Mouse (Mus musculus): ENCODE data around the gene Edem3. TPM values are rescaled to one million over a fixed set of nuclear protein-coding genes. Genes with fewer than 3 reads are reported as not detected.

Gene Edem3
- polyA plus RNA-seq (2015; fragmentation: Nextera tagmentation; extraction: Ambion mirVana): 10.1 and 11.2 TPM in 2 replicates

- TF ChIP-seq EP300 (IDR thresholded peaks at IDR 0.05) (no peak), CTCF (IDR thresholded peaks at IDR 0.05) (no peak)
- peak; percentile 99 for ATAC-seq
- WGBS: 0% methylated on average over 43 of the region's 64 CpGs
Measured at GRCm38 (mm10) chr1:151754881-151755659, at the start of gene Edem3. TSS of gene Edem3 (plus strand) at chr1:151755371.

GRCm38 (mm10) chr1:151705723-151706396, 49.3 kb upstream of the Edem3 start:
- peaks cover 4% of the 10 kb centered on the region for H3K4me1 ChIP-seq (ENCODE audit: insufficient read depth, low read depth, low read length)
- ATAC-seq: peak; percentile 80
- WGBS: 20% methylated on average over 11 of the region's 11 CpGs
- DNase-seq (ENCODE audit: low spot score): peak; percentile 88
- H3K9me3 ChIP-seq (ENCODE audit: low read length): no peaks in the 10 kb centered on the region
- TF ChIP-seq EP300 (IDR thresholded peaks at IDR 0.05) (no peak), CTCF (IDR thresholded peaks at IDR 0.05) (peak; percentile 99)
- no peak overlapping the region for H3K4me2 ChIP-seq (replicated peaks; ENCODE audit: low read depth, low read length)
- no peaks in the 10 kb centered on the region for H3K36me3 ChIP-seq (ENCODE audit: insufficient read depth, low read length)
- no peaks in the 10 kb centered on the region for H3K27me3 ChIP-seq (replicated peaks; ENCODE audit: insufficient read depth, low read length)
- no peak overlapping the region for H3K4me3 ChIP-seq (ENCODE audit: low read depth, low read length)
- no peak overlapping the region for H3K27ac ChIP-seq (ENCODE audit: low read length)
- no peak overlapping the region for H3K9ac ChIP-seq (replicated peaks; ENCODE audit: low read depth)

More at GRCm38 (mm10) chr1:151754881-151755659, at the start of gene Edem3:
- H3K9ac ChIP-seq (replicated peaks; ENCODE audit: low read depth): peak within 1 kb of the TSS; percentile 79
- peak within 1 kb of the TSS; percentile 87 for H3K4me2 ChIP-seq (replicated peaks; ENCODE audit: low read depth, low read length)
- H3K27ac ChIP-seq (ENCODE audit: low read length): peak within 1 kb of the TSS; percentile 74
- H3K36me3 ChIP-seq (ENCODE audit: insufficient read depth, low read length): no peaks in the 10 kb centered on the region
- peak; percentile 100 for DNase-seq (ENCODE audit: low spot score)
- H3K27me3 ChIP-seq (replicated peaks; ENCODE audit: insufficient read depth, low read length): no peaks in the 10 kb centered on the region
- no peaks in the 10 kb centered on the region for H3K9me3 ChIP-seq (ENCODE audit: low read length)
- H3K4me1 ChIP-seq (ENCODE audit: insufficient read depth, low read depth, low read length): peaks cover 2% of the 10 kb centered on the region
- H3K4me3 ChIP-seq (ENCODE audit: low read depth, low read length): peak within 1 kb of the TSS; percentile 92

- WGBS: 74% methylated on average over 3 of the region's 3 CpGs
- Histone ChIP-seq H3K4me3 (ENCODE audit: low read depth, low read length) (no peak overlapping the region), H3K27me3 (replicated peaks; ENCODE audit: insufficient read depth, low read length) (no peaks in the 10 kb centered on the region), H3K4me2 (replicated peaks; ENCODE audit: low read depth, low read length) (no peak overlapping the region), H3K27ac (ENCODE audit: low read length) (no peak overlapping the region), H3K9me3 (ENCODE audit: low read length) (no peaks in the 10 kb centered on the region), H3K9ac (replicated peaks; ENCODE audit: low read depth) (no peak overlapping the region), H3K36me3 (ENCODE audit: insufficient read depth, low read length) (no peaks in the 10 kb centered on the region), H3K4me1 (ENCODE audit: insufficient read depth, low read depth, low read length) (peaks cover 4% of the 10 kb centered on the region)
- DNase-seq (ENCODE audit: low spot score) (no peak), ATAC-seq (no peak)
- no peak for TF ChIP-seq CTCF (IDR thresholded peaks at IDR 0.05)
- no peak for TF ChIP-seq EP300 (IDR thresholded peaks at IDR 0.05)
Measured at GRCm38 (mm10) chr1:151706397-151706752, 48.8 kb upstream of the Edem3 start.

GRCm38 (mm10) chr1:151708966-151709733, 46.0 kb upstream of the Edem3 start:
- DNase-seq (ENCODE audit: low spot score) (peak; percentile 55), ATAC-seq (peak; percentile 64)
- H3K9ac ChIP-seq (replicated peaks; ENCODE audit: low read depth): no peak overlapping the region
- TF ChIP-seq EP300 (IDR thresholded peaks at IDR 0.05) (no peak), CTCF (IDR thresholded peaks at IDR 0.05) (no peak)
- H3K27ac ChIP-seq (ENCODE audit: low read length): no peak overlapping the region
- H3K9me3 ChIP-seq (ENCODE audit: low read length): no peaks in the 10 kb centered on the region
- no peak overlapping the region for H3K4me2 ChIP-seq (replicated peaks; ENCODE audit: low read depth, low read length)
- WGBS: 7% methylated on average over 13 of the region's 13 CpGs
- H3K27me3 ChIP-seq (replicated peaks; ENCODE audit: insufficient read depth, low read length): no peaks in the 10 kb centered on the region
- no peaks in the 10 kb centered on the region for H3K36me3 ChIP-seq (ENCODE audit: insufficient read depth, low read length)
- H3K4me1 ChIP-seq (ENCODE audit: insufficient read depth, low read depth, low read length): peaks cover 4% of the 10 kb centered on the region
- no peak overlapping the region for H3K4me3 ChIP-seq (ENCODE audit: low read depth, low read length)

GRCm38 (mm10) chr1:151709734-151710022, 45.5 kb upstream of the Edem3 start:
- Histone ChIP-seq H3K9ac (replicated peaks; ENCODE audit: low read depth) (no peak overlapping the region), H3K4me3 (ENCODE audit: low read depth, low read length) (no peak overlapping the region), H3K9me3 (ENCODE audit: low read length) (no peaks in the 10 kb centered on the region), H3K36me3 (ENCODE audit: insufficient read depth, low read length) (no peaks in the 10 kb centered on the region), H3K27me3 (replicated peaks; ENCODE audit: insufficient read depth, low read length) (no peaks in the 10 kb centered on the region), H3K4me1 (ENCODE audit: insufficient read depth, low read depth, low read length) (peaks cover 4% of the 10 kb centered on the region), H3K4me2 (replicated peaks; ENCODE audit: low read depth, low read length) (no peak overlapping the region), H3K27ac (ENCODE audit: low read length) (no peak overlapping the region)
- WGBS: 14% methylated on average over 2 of the region's 2 CpGs
- ATAC-seq: peak; percentile 23
- no peak for DNase-seq (ENCODE audit: low spot score)
- TF ChIP-seq EP300 (IDR thresholded peaks at IDR 0.05) (no peak), CTCF (IDR thresholded peaks at IDR 0.05) (no peak)

GRCm38 (mm10) chr1:151710424-151711055, 44.6 kb upstream of the Edem3 start:
- no peaks in the 10 kb centered on the region for H3K9me3 ChIP-seq (ENCODE audit: low read length)
- no peak for TF ChIP-seq CTCF (IDR thresholded peaks at IDR 0.05)
- no peak for TF ChIP-seq EP300 (IDR thresholded peaks at IDR 0.05)
- no peaks in the 10 kb centered on the region for H3K36me3 ChIP-seq (ENCODE audit: insufficient read depth, low read length)
- H3K27me3 ChIP-seq (replicated peaks; ENCODE audit: insufficient read depth, low read length): no peaks in the 10 kb centered on the region
- DNase-seq (ENCODE audit: low spot score): no peak
- peaks cover 4% of the 10 kb centered on the region for H3K4me1 ChIP-seq (ENCODE audit: insufficient read depth, low read depth, low read length)
- WGBS: 48% methylated on average over 5 of the region's 5 CpGs
- no peak overlapping the region for H3K27ac ChIP-seq (ENCODE audit: low read length)
- H3K9ac ChIP-seq (replicated peaks; ENCODE audit: low read depth): no peak overlapping the region
- H3K4me2 ChIP-seq (replicated peaks; ENCODE audit: low read depth, low read length): no peak overlapping the region
- no peak overlapping the region for H3K4me3 ChIP-seq (ENCODE audit: low read depth, low read length)
- ATAC-seq: no peak
